Mouse (Mus musculus) brain, embryonic 14.5 days (tissue): ENCODE results near the gene Dpp3.
"Not testable (repeated sequence)": the region's sequence is repeated elsewhere in the genome, so short reads cannot be mapped to it uniquely, and the experiment has no call there.

Experiments
- CTCF ChIP-seq: fragments of 200-500 bp; IDR thresholded peaks from 2 replicates; pipeline ENCODE4 v1.5.1; 2012; ENCODE audit warnings: inconsistent platforms, mild to moderate bottlenecking, moderate library complexity, borderline replicate concordance; ENCODE audit not compliant: insufficient read depth, insufficient read length; ENCODE audit errors: extremely low read depth
- POLR2A ChIP-seq: fragments of 200-500 bp; IDR thresholded peaks from 2 replicates; pipeline ENCODE4 v1.6.1; 2012; ENCODE audit warnings: mild to moderate bottlenecking, inconsistent platforms, borderline replicate concordance; ENCODE audit not compliant: poor library complexity, insufficient read depth, insufficient read length, severe bottlenecking; ENCODE audit errors: extremely low read depth

DNA sequence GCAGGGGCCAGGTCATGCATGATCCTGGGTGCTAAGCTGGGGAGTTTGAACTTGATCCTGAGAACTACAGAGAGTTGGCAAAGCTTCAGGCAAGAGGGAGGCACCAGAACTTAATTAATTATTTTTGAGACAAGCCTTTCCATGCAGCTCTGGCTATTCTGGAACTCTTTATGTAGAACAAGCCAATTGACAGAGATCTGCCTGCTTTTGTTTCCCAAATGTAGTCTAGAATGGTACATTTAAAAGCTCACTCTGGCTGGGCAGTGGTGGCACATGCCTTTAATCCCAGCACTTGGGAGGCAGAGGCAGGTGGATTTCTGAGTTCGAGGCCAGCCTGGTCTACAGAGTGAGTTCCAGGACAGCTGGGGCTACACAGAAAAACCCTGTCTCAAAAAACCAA lies 53.5 kb downstream of the Dpp3 start:
- not testable (repeated sequence) for TF ChIP-seq CTCF, POLR2A
